Comparison of ENCODE assay signal across 17 mouse cellular contexts in the genomic region with DNA sequence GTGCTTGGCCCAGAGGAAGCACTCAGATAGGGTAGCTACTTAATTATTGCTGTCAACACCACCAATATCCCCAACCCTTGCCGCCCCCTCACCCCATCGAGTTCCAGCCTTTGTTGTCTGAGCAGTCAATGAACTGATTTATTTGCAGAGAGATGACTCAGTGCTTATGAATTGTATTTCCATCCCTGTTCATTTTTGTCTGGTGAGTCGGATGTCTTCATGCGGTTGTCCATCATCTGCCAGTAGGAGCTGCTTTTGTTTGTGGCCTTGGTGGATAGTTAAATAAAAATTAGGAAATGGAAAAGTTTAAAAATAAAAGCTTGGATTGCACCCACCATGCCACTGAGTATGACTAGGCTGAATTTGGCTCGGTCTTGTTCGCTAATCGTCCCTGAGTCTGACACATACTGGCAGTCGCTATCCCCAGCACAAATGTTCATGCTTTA.
A peak's percentile ranks its signal among the peaks of the same experiment; 100 is the strongest.
DNase-seq lines count a peak whose midpoint lies in the region; ATAC-seq and TF ChIP-seq lines count a peak whose summit lies in the region.
"Had no signal": no experiment of that assay in that cellular context is flagged by ENCODE, and none has a peak within 500 bp of the region (broad histone marks: within the 10 kb centered on the region; RNA-seq: fewer than 3 reads in every experiment).

No protein-coding gene starts in this region.

- no peak for TF ChIP-seq CTCF in midbrain, postnatal 0 days (IDR thresholded peaks at IDR 0.05)

- no peak overlapping the region for H3K4me3 ChIP-seq in forebrain, embryonic 14.5 days (ENCODE audit: low read depth, low read length)
- no peak overlapping the region for H3K4me3 ChIP-seq in forebrain, embryonic 15.5 days
- H3K4me3 ChIP-seq in midbrain, embryonic 11.5 days (ENCODE audit: low read depth, low read length): no peak overlapping the region
- H3K4me3 ChIP-seq in midbrain, postnatal 0 days (ENCODE audit: low read depth, low read length): no peak overlapping the region
- no peak overlapping the region for H3K4me3 ChIP-seq in neural tube, embryonic 15.5 days (replicated peaks)
- H3K4me3 ChIP-seq: embryonic facial prominence, embryonic 15.5 days; limb, embryonic 10.5 days; neural tube, embryonic 13.5 days had no signal

- ATAC-seq in forebrain, embryonic 14.5 days: no peak
- no peak for ATAC-seq in forebrain, embryonic 15.5 days (replicated peaks)
- ATAC-seq in midbrain, embryonic 11.5 days (ENCODE audit: low FRiP score): no peak
- ATAC-seq in midbrain, postnatal 0 days (ENCODE audit: low FRiP score): no peak
- ATAC-seq in neural tube, embryonic 15.5 days (ENCODE audit: low FRiP score): no peak
- ATAC-seq: intestine, postnatal 0 days had no signal

- no peaks in the 10 kb centered on the region for H3K36me3 ChIP-seq in forebrain, embryonic 14.5 days (ENCODE audit: control insufficient read depth, insufficient read depth, low read length)
- no peaks in the 10 kb centered on the region for H3K36me3 ChIP-seq in forebrain, embryonic 15.5 days
- no peaks in the 10 kb centered on the region for H3K36me3 ChIP-seq in midbrain, embryonic 11.5 days (ENCODE audit: control insufficient read depth, insufficient read depth, low read length)
- no peaks in the 10 kb centered on the region for H3K36me3 ChIP-seq in midbrain, postnatal 0 days (ENCODE audit: insufficient read depth, low read length)
- no peaks in the 10 kb centered on the region for H3K36me3 ChIP-seq in neural tube, embryonic 15.5 days
- H3K36me3 ChIP-seq: embryonic facial prominence, embryonic 15.5 days; G1E; limb, embryonic 10.5 days; neural tube, embryonic 13.5 days had no signal

- H3K9me3 ChIP-seq in forebrain, embryonic 14.5 days (replicated peaks; ENCODE audit: control insufficient read depth, low read length): no peaks in the 10 kb centered on the region
- H3K9me3 ChIP-seq in forebrain, embryonic 15.5 days: no peaks in the 10 kb centered on the region
- no peaks in the 10 kb centered on the region for H3K9me3 ChIP-seq in midbrain, embryonic 11.5 days (ENCODE audit: control insufficient read depth, low read length)
- no peaks in the 10 kb centered on the region for H3K9me3 ChIP-seq in midbrain, postnatal 0 days (ENCODE audit: low read length)
- H3K9me3 ChIP-seq in neural tube, embryonic 15.5 days (replicated peaks): no peaks in the 10 kb centered on the region
- H3K9me3 ChIP-seq: embryonic facial prominence, embryonic 15.5 days; limb, embryonic 10.5 days; neural tube, embryonic 13.5 days had no signal

- H3K4me2 ChIP-seq in forebrain, embryonic 14.5 days (ENCODE audit: low read length): no peak overlapping the region
- H3K4me2 ChIP-seq in forebrain, embryonic 15.5 days (replicated peaks): no peak overlapping the region
- no peak overlapping the region for H3K4me2 ChIP-seq in midbrain, embryonic 11.5 days
- no peak overlapping the region for H3K4me2 ChIP-seq in midbrain, postnatal 0 days (ENCODE audit: low read depth, low read length, poor library complexity, severe bottlenecking)
- H3K4me2 ChIP-seq in neural tube, embryonic 15.5 days: no peak overlapping the region
- H3K4me2 ChIP-seq: embryonic facial prominence, embryonic 15.5 days; neural tube, embryonic 13.5 days had no signal

- no peak overlapping the region for H3K27ac ChIP-seq in forebrain, embryonic 14.5 days (ENCODE audit: low read depth, low read length)
- H3K27ac ChIP-seq in forebrain, embryonic 15.5 days (replicated peaks): no peak overlapping the region
- no peak overlapping the region for H3K27ac ChIP-seq in midbrain, embryonic 11.5 days (ENCODE audit: low read depth, low read length)
- no peak overlapping the region for H3K27ac ChIP-seq in midbrain, postnatal 0 days (ENCODE audit: low read depth, low read length)
- no peak overlapping the region for H3K27ac ChIP-seq in neural tube, embryonic 15.5 days (replicated peaks)
- H3K27ac ChIP-seq: embryonic facial prominence, embryonic 15.5 days; limb, embryonic 10.5 days; liver, embryonic 14.5 days; neural tube, embryonic 13.5 days had no signal

- DNase-seq in forebrain, embryonic 14.5 days (ENCODE audit: low spot score): peak; percentile 20
- DNase-seq in midbrain, embryonic 11.5 days (ENCODE audit: low spot score, missing footprints): peak; percentile 69
- DNase-seq in midbrain, postnatal 0 days (ENCODE audit: low spot score): no peak
- DNase-seq in layer of hippocampus, adult 9-10 months (ENCODE audit: low spot score): peak; percentile 22
- DNase-seq in right cerebral cortex, postnatal 14 days: no peak
- DNase-seq in left cerebral cortex, adult 18-20 months (ENCODE audit: low spot score in 2 of 2): no peak
- DNase-seq: B cell, adult 2 months; kidney, postnatal 4 days; thymus, adult 18-20 months had no signal

- no peak overlapping the region for H3K9ac ChIP-seq in forebrain, embryonic 14.5 days (ENCODE audit: low read length)
- H3K9ac ChIP-seq in forebrain, embryonic 15.5 days (replicated peaks): no peak overlapping the region
- H3K9ac ChIP-seq in midbrain, embryonic 11.5 days (ENCODE audit: low read length): no peak overlapping the region
- H3K9ac ChIP-seq in midbrain, postnatal 0 days (replicated peaks; ENCODE audit: low read length, poor library complexity, severe bottlenecking): no peak overlapping the region
- no peak overlapping the region for H3K9ac ChIP-seq in neural tube, embryonic 15.5 days (replicated peaks)
- H3K9ac ChIP-seq: embryonic facial prominence, embryonic 15.5 days; liver, embryonic 14.5 days; neural tube, embryonic 13.5 days had no signal

- 74% methylated on average over 8 of the region's 8 CpGs for WGBS in forebrain, embryonic 14.5 days
- 58% methylated on average over 8 of the region's 8 CpGs for WGBS in forebrain, embryonic 15.5 days
- 93% methylated on average over 8 of the region's 8 CpGs for WGBS in midbrain, embryonic 11.5 days
- WGBS in midbrain, postnatal 0 days: 82% methylated on average over 8 of the region's 8 CpGs
- 75% methylated on average over 8 of the region's 8 CpGs for WGBS in neural tube, embryonic 15.5 days

- peaks cover 4% of the 10 kb centered on the region; the same call in 1 of the 2 replicates for H3K4me1 ChIP-seq in forebrain, embryonic 14.5 days (ENCODE audit: control insufficient read depth, insufficient read depth, low read length)
- peaks cover 9% of the 10 kb centered on the region for H3K4me1 ChIP-seq in forebrain, embryonic 15.5 days
- H3K4me1 ChIP-seq in midbrain, embryonic 11.5 days (ENCODE audit: control insufficient read depth, insufficient read depth, low read length): no peaks in the 10 kb centered on the region; the same call in 1 of the 2 replicates
- H3K4me1 ChIP-seq in midbrain, postnatal 0 days (ENCODE audit: insufficient read depth, low read length): no peaks in the 10 kb centered on the region
- H3K4me1 ChIP-seq in neural tube, embryonic 15.5 days: no peaks in the 10 kb centered on the region
- H3K4me1 ChIP-seq: embryonic facial prominence, embryonic 15.5 days; limb, embryonic 10.5 days had no signal

- no peaks in the 10 kb centered on the region for H3K27me3 ChIP-seq in forebrain, embryonic 14.5 days (replicated peaks; ENCODE audit: control insufficient read depth, insufficient read depth, low read length)
- H3K27me3 ChIP-seq in forebrain, embryonic 15.5 days: peaks cover 3% of the 10 kb centered on the region; the same call in 1 of the 2 replicates
- H3K27me3 ChIP-seq in midbrain, embryonic 11.5 days (ENCODE audit: control insufficient read depth, insufficient read depth, low read length): no peaks in the 10 kb centered on the region
- no peaks in the 10 kb centered on the region for H3K27me3 ChIP-seq in midbrain, postnatal 0 days (ENCODE audit: insufficient read depth, low read length)
- no peaks in the 10 kb centered on the region for H3K27me3 ChIP-seq in neural tube, embryonic 15.5 days (replicated peaks)
- H3K27me3 ChIP-seq: embryonic facial prominence, embryonic 15.5 days; neural tube, embryonic 13.5 days had no signal

Comparison
In these comparisons a context has a peak if more than half of its experiments do, and no peak if none do; other contexts are left out.
1. DNase-seq: peak in forebrain, embryonic 14.5 days (single experiment), midbrain, embryonic 11.5 days (single experiment) and layer of hippocampus, adult 9-10 months (single experiment); none in midbrain, postnatal 0 days (single experiment), right cerebral cortex, postnatal 14 days (single experiment) and left cerebral cortex, adult 18-20 months (0 of 2).